Mouse (Mus musculus) hindbrain, embryonic 10.5 days (tissue): ENCODE measurements at regions not wholly inside any gene's neighbourhood (a gene's known extent, or its start where the extent isn't known, plus 50 kb on each side); places are given as distances from the start of the nearest gene placed in this dataset.

Experiments used
- DNase-seq: peaks from one replicate; pipeline ENCODE4 v3.0.0-alpha.2; 2017; ENCODE audit warnings: low spot score
- H3K27ac ChIP-seq: fragments of 300-500 bp; sonication (generic); 2 replicates; pipeline ENCODE4 v1.5.1; 2016; ENCODE audit warnings: mild to moderate bottlenecking, moderate library complexity
- H3K27me3 ChIP-seq: fragments of 300-500 bp; sonication (generic); 2 replicates; pipeline ENCODE4 v1.6.1; 2016; ENCODE audit warnings: mild to moderate bottlenecking; ENCODE audit not compliant: poor library complexity, insufficient read depth, severe bottlenecking
- H3K36me3 ChIP-seq: fragments of 300-500 bp; sonication (generic); 2 replicates; pipeline ENCODE4 v1.6.1; 2016; ENCODE audit warnings: mild to moderate bottlenecking, moderate library complexity
- H3K4me1 ChIP-seq: fragments of 300-500 bp; sonication (generic); replicated peaks from 2 replicates; pipeline ENCODE4 v1.6.1; 2016; ENCODE audit warnings: mild to moderate bottlenecking
- H3K4me3 ChIP-seq: fragments of 300-500 bp; sonication (generic); 2 replicates; pipeline ENCODE4 v1.5.1; 2016; ENCODE audit warnings: mild to moderate bottlenecking, moderate library complexity
- H3K9me3 ChIP-seq: fragments of 300-500 bp; sonication (generic); 2 replicates; pipeline ENCODE4 v1.6.1; 2016; ENCODE audit warnings: mild to moderate bottlenecking, moderate library complexity
- WGBS: fragments of 180-500 bp; shearing (Covaris S2); methylation state at CpG from one replicate; pipeline ENCODE4 v1.1.7; 2016; 5-methylcytosine and 5-hydroxymethylcytosine counted together

- Histone ChIP-seq H3K4me1 (no peaks in the 10 kb centered on the region), H3K9me3 (no peaks in the 10 kb centered on the region), H3K36me3 (no peaks in the 10 kb centered on the region), H3K27ac (no peak overlapping the region), H3K27me3 (no peaks in the 10 kb centered on the region), H3K4me3 (no peak overlapping the region)
- 88% methylated on average over 2 of the region's 2 CpGs for WGBS
- no peak for DNase-seq
Measured at GRCm38 (mm10) chr7:115025803-115026202, 282.3 kb downstream of the Insc start.

GRCm38 (mm10) chr7:115027685-115028084 lies 284.2 kb downstream of the Insc start:
- WGBS = 88% methylated on average over 1 of the region's 1 CpGs
- no peaks in the 10 kb centered on the region for H3K4me1 ChIP-seq
- no peak for DNase-seq

GRCm38 (mm10) chr7:115033987-115034386 lies 290.5 kb downstream of the Insc start:
- Histone ChIP-seq H3K4me3 (no peak overlapping the region), H3K27ac (no peak overlapping the region), H3K36me3 (no peaks in the 10 kb centered on the region), H3K4me1 (no peaks in the 10 kb centered on the region), H3K9me3 (no peaks in the 10 kb centered on the region), H3K27me3 (no peaks in the 10 kb centered on the region)
- DNase-seq = no peak
- 74% methylated on average over 4 of the region's 4 CpGs for WGBS

More at GRCm38 (mm10) chr7:115027685-115028084, 284.2 kb downstream of the Insc start:
- Histone ChIP-seq H3K27ac (no peak overlapping the region), H3K27me3 (no peaks in the 10 kb centered on the region), H3K9me3 (no peaks in the 10 kb centered on the region), H3K36me3 (no peaks in the 10 kb centered on the region), H3K4me3 (no peak overlapping the region)

GRCm38 (mm10) chr7:115055527-115055926 lies 312.0 kb downstream of the Insc start:
- H3K27me3 ChIP-seq = peaks cover 58% of the 10 kb centered on the region
- no peak for DNase-seq
- H3K36me3 ChIP-seq = no peaks in the 10 kb centered on the region
- peaks cover 29% of the 10 kb centered on the region for H3K4me1 ChIP-seq
- no peaks in the 10 kb centered on the region for H3K9me3 ChIP-seq
- no peak overlapping the region for H3K4me3 ChIP-seq
- H3K27ac ChIP-seq = no peak overlapping the region

GRCm38 (mm10) chr7:115056992-115057645 lies 313.6 kb downstream of the Insc start:
- no peaks in the 10 kb centered on the region for H3K36me3 ChIP-seq
- H3K9me3 ChIP-seq = no peaks in the 10 kb centered on the region
- H3K27ac ChIP-seq = no peak overlapping the region
- 20% methylated on average over 3 of the region's 3 CpGs for WGBS
- H3K4me1 ChIP-seq = peaks cover 29% of the 10 kb centered on the region
- no peak overlapping the region for H3K4me3 ChIP-seq
- peak; percentile 53 for DNase-seq
- peaks cover 62% of the 10 kb centered on the region for H3K27me3 ChIP-seq

DNA sequence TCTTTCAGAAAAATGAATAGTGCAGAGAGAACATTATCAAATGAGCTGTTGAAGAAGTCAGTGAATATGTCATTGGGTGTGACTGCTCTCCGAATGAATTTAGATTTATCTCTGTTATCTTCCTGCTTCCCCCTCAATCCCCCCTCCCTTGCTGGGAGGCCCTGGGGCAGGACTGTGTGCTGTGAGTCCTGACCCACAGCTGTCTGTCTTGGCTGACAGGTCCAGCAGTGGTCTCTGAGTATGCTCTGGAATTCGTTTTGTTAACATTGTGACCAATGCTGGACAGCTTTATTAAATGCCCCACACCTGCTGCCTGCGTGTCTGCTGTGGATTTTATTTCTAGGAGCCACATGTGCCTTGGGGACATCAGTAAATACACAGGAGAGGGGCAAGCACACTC lies 314.2 kb downstream of the Insc start:
- Histone ChIP-seq H3K27ac (no peak overlapping the region), H3K9me3 (no peaks in the 10 kb centered on the region), H3K36me3 (no peaks in the 10 kb centered on the region), H3K4me1 (peaks cover 29% of the 10 kb centered on the region), H3K4me3 (no peak overlapping the region), H3K27me3 (peaks cover 68% of the 10 kb centered on the region)
- peak; percentile 22 for DNase-seq
- WGBS = 15% methylated on average over 3 of the region's 3 CpGs

- H3K4me1 ChIP-seq = peaks cover 38% of the 10 kb centered on the region
- no peaks in the 10 kb centered on the region for H3K36me3 ChIP-seq
- WGBS = 41% methylated on average over 5 of the region's 5 CpGs
- H3K9me3 ChIP-seq = no peaks in the 10 kb centered on the region
- DNase-seq = no peak
- no peak overlapping the region for H3K27ac ChIP-seq
- no peak overlapping the region for H3K4me3 ChIP-seq
- H3K27me3 ChIP-seq = peaks cover 88% of the 10 kb centered on the region
Measured at GRCm38 (mm10) chr7:115060171-115060570, 316.7 kb downstream of the Insc start.

DNA sequence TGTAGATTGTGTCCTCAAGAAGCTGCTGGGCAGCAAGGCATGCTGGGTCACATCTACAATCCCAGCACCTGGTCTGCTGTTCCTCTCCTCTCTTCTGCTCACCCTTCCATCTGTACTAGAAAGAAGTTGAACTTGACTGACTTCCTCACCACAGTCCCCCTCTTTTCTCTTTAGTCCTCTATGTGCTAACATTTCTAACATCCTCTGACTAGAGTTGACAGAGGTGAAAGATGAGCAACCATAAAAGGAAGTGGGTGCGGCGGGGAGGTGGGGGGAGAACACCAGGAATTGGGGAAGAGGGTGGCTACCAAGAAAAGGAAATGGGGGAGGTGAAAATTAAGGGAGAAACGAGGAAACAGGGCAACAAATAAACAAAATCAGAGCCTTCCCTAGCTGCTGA lies 319.3 kb downstream of the Insc start:
- H3K4me1 ChIP-seq = peaks cover 19% of the 10 kb centered on the region
- no peaks in the 10 kb centered on the region for H3K36me3 ChIP-seq
- peaks cover 83% of the 10 kb centered on the region for H3K27me3 ChIP-seq
- 78% methylated on average over 3 of the region's 3 CpGs for WGBS
- DNase-seq = no peak
- no peak overlapping the region for H3K27ac ChIP-seq
- H3K9me3 ChIP-seq = no peaks in the 10 kb centered on the region
- no peak overlapping the region for H3K4me3 ChIP-seq

GRCm38 (mm10) chr7:115067641-115068040 lies 324.1 kb downstream of the Insc start:
- 98% methylated on average over 2 of the region's 2 CpGs for WGBS
- H3K27me3 ChIP-seq = peaks cover 47% of the 10 kb centered on the region
- no peaks in the 10 kb centered on the region for H3K9me3 ChIP-seq
- DNase-seq = no peak
- H3K4me1 ChIP-seq = peaks cover 9% of the 10 kb centered on the region; the same call in 1 of the 2 replicates
- no peaks in the 10 kb centered on the region for H3K36me3 ChIP-seq
- H3K4me3 ChIP-seq = no peak overlapping the region
- no peak overlapping the region for H3K27ac ChIP-seq

DNA sequence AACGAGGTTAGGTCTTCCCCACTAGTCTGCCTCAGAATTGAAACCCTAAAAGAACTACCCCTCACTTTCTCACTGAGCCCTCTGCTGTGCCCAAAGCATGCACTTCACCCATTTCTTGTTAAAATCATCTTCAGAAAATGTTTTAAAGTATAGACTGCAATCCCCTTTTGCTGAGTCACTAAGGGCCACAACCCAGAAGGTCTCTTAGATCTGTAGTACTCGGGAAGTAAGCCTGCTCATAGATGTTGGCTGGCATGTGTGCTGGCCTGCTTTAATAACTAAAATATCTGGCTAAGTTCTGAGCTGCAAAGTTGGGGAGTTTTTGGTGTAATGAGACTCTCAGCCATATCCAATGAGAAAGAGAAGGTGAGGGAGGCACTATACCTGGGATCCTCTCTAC lies 329.9 kb downstream of the Insc start:
- H3K27me3 ChIP-seq = peaks cover 6% of the 10 kb centered on the region; the same call in 1 of the 2 replicates
- WGBS = 75% methylated on average over 2 of the region's 2 CpGs
- H3K27ac ChIP-seq = no peak overlapping the region
- H3K36me3 ChIP-seq = no peaks in the 10 kb centered on the region
- no peak for DNase-seq
- no peak overlapping the region for H3K4me3 ChIP-seq
- no peaks in the 10 kb centered on the region for H3K4me1 ChIP-seq
- no peaks in the 10 kb centered on the region for H3K9me3 ChIP-seq

DNA sequence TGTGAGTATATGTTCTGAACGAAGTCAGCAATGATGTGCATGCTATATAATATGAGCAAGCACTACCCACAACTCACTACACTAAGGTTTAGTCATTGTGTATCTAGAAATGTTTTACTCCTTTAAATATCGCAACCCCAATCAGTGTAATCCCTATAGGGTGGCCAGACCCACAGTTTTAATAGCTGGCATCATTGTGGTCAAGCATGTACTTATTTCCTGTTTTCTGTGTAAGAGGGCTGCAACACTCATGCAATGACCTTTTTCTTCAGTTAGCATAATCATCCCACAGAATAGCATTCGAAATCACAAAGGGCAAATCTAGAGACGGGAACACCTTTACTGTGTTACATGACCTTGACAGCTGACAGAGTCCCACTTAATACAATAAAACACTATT lies 333.3 kb downstream of the Insc start:
- H3K36me3 ChIP-seq = no peaks in the 10 kb centered on the region
- no peaks in the 10 kb centered on the region for H3K4me1 ChIP-seq
- DNase-seq = no peak
- H3K4me3 ChIP-seq = no peak overlapping the region
- H3K27ac ChIP-seq = no peak overlapping the region
- 89% methylated on average over 4 of the region's 4 CpGs for WGBS
- H3K9me3 ChIP-seq = no peaks in the 10 kb centered on the region
- H3K27me3 ChIP-seq = no peaks in the 10 kb centered on the region

DNA sequence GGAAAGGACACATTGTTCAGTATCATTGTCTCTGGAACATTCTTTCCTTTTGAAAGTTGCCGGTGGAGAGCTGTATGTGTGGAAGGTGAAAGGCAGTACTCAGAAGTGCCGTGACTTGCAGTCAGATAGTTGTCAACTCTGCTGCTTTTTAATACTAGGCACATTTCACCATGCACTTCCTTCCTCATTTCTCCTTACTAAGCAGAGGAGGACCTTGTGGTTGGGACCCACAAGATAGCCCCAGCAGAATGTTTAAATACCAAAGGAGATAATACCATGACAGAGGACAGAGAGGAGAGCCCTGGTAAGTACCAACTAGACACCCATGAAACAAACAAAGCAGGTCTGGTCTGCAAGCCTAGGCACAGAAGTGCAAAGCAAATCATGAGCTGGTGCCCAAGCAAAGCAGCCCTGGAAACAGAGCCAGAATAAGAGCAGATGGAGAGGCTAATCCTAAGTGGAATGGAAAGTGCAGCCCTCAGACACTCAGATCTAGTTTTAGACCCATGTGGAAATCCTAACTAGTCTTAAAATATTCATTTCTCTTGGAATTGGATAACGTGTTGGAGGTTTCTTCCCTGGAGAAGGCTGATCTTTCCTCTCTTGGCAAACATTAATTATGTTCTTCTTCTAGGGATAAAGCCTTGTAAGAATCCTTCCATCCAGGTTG lies 341.4 kb downstream of the Insc start:
- H3K4me1 ChIP-seq = peaks cover 3% of the 10 kb centered on the region; the same call in 1 of the 2 replicates
- no peak for DNase-seq
- WGBS = 83% methylated on average over 3 of the region's 3 CpGs
- H3K9me3 ChIP-seq = no peaks in the 10 kb centered on the region
- no peaks in the 10 kb centered on the region for H3K36me3 ChIP-seq
- H3K4me3 ChIP-seq = no peak overlapping the region
- H3K27me3 ChIP-seq = peaks cover 16% of the 10 kb centered on the region
- no peak overlapping the region for H3K27ac ChIP-seq

- 84% methylated on average over 4 of the region's 4 CpGs for WGBS
Measured at GRCm38 (mm10) chr7:115086542-115087448, 343.3 kb downstream of the Insc start.

More at GRCm38 (mm10) chr7:115086542-115087448, 343.3 kb downstream of the Insc start:
- Histone ChIP-seq H3K27me3 (peaks cover 30% of the 10 kb centered on the region), H3K36me3 (no peaks in the 10 kb centered on the region), H3K4me3 (no peak overlapping the region), H3K9me3 (no peaks in the 10 kb centered on the region), H3K27ac (no peak overlapping the region), H3K4me1 (peaks cover 3% of the 10 kb centered on the region; the same call in 1 of the 2 replicates)
- DNase-seq = no peak
